Mouse (Mus musculus) olfactory bulb, adult 2 months (tissue): ENCODE measurements around the gene Tpcn1.

Source experiments
- CTCF ChIP-seq: fragments of 200-500 bp; IDR thresholded peaks from 2 replicates; pipeline ENCODE4 v1.5.1; 2012; ENCODE audit warnings: low read depth, mild to moderate bottlenecking, low read length, moderate library complexity; ENCODE audit not compliant: insufficient read depth
- POLR2A ChIP-seq: fragments of 200-500 bp; IDR thresholded peaks from 2 replicates; pipeline ENCODE4 v1.6.1; 2012; ENCODE audit warnings: mild to moderate bottlenecking, low read depth, low read length, moderate library complexity; ENCODE audit not compliant: insufficient read depth

GRCm38 (mm10) chr5:120587616-120587926 is 902 bp downstream of the Tpcn1 start:
- TF ChIP-seq POLR2A (no peak), CTCF (no peak)
